Mouse (Mus musculus) forebrain, embryonic 12.5 days (tissue): ENCODE data around the gene Nbl1. TPM values are rescaled to one million over a fixed set of nuclear protein-coding genes. Genes with fewer than 3 reads are reported as not detected.

Experiments
- ATAC-seq: fragments of 200-750 bp; cut with Nextera tagmentation; 2 replicates; pipeline ENCODE4 v1.8.0; 2017; ENCODE audit warnings: moderate TSS enrichment; ENCODE audit not compliant: low FRiP score
- H3K27ac ChIP-seq: fragments of 300-500 bp; sonication (generic); 2 replicates; pipeline ENCODE4 v1.5.1; 2016; ENCODE audit warnings: mild to moderate bottlenecking
- H3K27me3 ChIP-seq: fragments of 300-500 bp; sonication (generic); 2 replicates; pipeline ENCODE4 v1.6.1; 2016; ENCODE audit warnings: mild to moderate bottlenecking
- H3K36me3 ChIP-seq: fragments of 300-500 bp; sonication (generic); replicated peaks from 2 replicates; pipeline ENCODE4 v1.6.1; 2016; ENCODE audit warnings: mild to moderate bottlenecking
- H3K4me1 ChIP-seq: fragments of 300-500 bp; sonication (generic); 2 replicates; pipeline ENCODE4 v1.6.1; 2016
- H3K4me2 ChIP-seq: fragments of 300-500 bp; sonication (generic); 2 replicates; pipeline ENCODE4 v1.6.1; 2016; ENCODE audit warnings: mild to moderate bottlenecking, moderate library complexity
- H3K4me3 ChIP-seq: fragments of 300-500 bp; sonication (generic); replicated peaks from 2 replicates; pipeline ENCODE4 v1.5.1; 2016; ENCODE audit warnings: mild to moderate bottlenecking
- H3K9ac ChIP-seq: fragments of 300-500 bp; sonication (generic); 2 replicates; pipeline ENCODE4 v1.6.1; 2016; ENCODE audit warnings: mild to moderate bottlenecking
- H3K9me3 ChIP-seq: fragments of 300-500 bp; sonication (generic); 2 replicates; pipeline ENCODE4 v1.6.1; 2016
- WGBS: fragments of 180-500 bp; shearing (Covaris S2); methylation state at CpG from one replicate; pipeline ENCODE4 v1.1.7; 2016; 5-methylcytosine and 5-hydroxymethylcytosine counted together
- polyA plus RNA-seq: library from polyadenylated mRNA; unstranded; fragments of >200 nt; fragmentation: Nextera tagmentation; extraction: Ambion mirVana; gene quantifications from 2 replicates; pipeline ENCODE4 v1.2.1, GENCODE M21; 2016

Gene Nbl1
- polyA plus RNA-seq, 1 experiment from 2014 or later = 26.7 TPM

- Histone ChIP-seq H3K27ac (no peak overlapping the region), H3K9me3 (no peaks in the 10 kb centered on the region), H3K4me1 (peaks cover 32% of the 10 kb centered on the region), H3K4me3 (no peak overlapping the region), H3K36me3 (no peaks in the 10 kb centered on the region), H3K27me3 (peaks cover 44% of the 10 kb centered on the region), H3K4me2 (no peak overlapping the region), H3K9ac (no peak overlapping the region)
- ATAC-seq = no peak
- WGBS = 13% methylated on average over 4 of the region's 4 CpGs
Observed at GRCm38 (mm10) chr4:139078726-139079125, 14.1 kb downstream of the Nbl1 start.

DNA sequence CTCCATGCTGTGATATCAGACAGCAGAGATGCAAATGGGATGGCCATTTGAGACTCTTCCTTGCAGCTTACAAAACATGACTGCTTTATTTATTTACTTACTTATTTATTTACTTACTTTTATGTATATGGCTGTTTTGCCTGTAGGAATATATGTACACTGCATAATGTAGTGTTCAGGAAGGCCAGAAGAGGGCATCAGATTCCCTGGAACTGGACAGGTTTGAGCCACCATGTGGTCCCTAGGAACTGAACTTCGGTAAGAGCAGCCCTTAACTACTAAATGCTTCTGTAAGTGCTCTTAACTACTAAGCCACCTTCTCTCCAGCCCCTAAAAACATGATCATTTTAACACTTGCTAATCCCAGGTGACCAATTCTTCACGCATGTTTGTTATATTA lies 14.5 kb downstream of the Nbl1 start:
- H3K4me1 ChIP-seq = peaks cover 29% of the 10 kb centered on the region
- no peaks in the 10 kb centered on the region for H3K36me3 ChIP-seq
- WGBS = 33% methylated on average over 2 of the region's 2 CpGs
- H3K27ac ChIP-seq = no peak overlapping the region
- ATAC-seq = no peak
- peaks cover 48% of the 10 kb centered on the region for H3K27me3 ChIP-seq
- no peak overlapping the region for H3K4me3 ChIP-seq
- no peak overlapping the region for H3K4me2 ChIP-seq
- H3K9me3 ChIP-seq = no peaks in the 10 kb centered on the region
- no peak overlapping the region for H3K9ac ChIP-seq

- Histone ChIP-seq H3K27me3 (peaks cover 68% of the 10 kb centered on the region), H3K27ac (no peak overlapping the region), H3K4me1 (peaks cover 15% of the 10 kb centered on the region), H3K9ac (no peak overlapping the region), H3K4me2 (peak overlapping the region; percentile 86), H3K36me3 (no peaks in the 10 kb centered on the region), H3K4me3 (peak overlapping the region; percentile 53), H3K9me3 (no peaks in the 10 kb centered on the region)
- ATAC-seq = no peak
- WGBS = 15% methylated on average over 5 of the region's 5 CpGs
Observed at GRCm38 (mm10) chr4:139075915-139076314, 16.9 kb downstream of the Nbl1 start.

GRCm38 (mm10) chr4:139075041-139075711 lies 17.6 kb downstream of the Nbl1 start, which contains the start of gene Htr6:
Gene Htr6, minus strand, starts transcription at chr4:139075570.
- peak; percentile 55; the same call in 1 of the 2 replicates for ATAC-seq
- Histone ChIP-seq H3K4me1 (peaks cover 15% of the 10 kb centered on the region), H3K4me3 (peak within 1 kb of the TSS; percentile 53), H3K4me2 (peak within 1 kb of the TSS; percentile 86), H3K27ac (no peak within 1 kb of the TSS), H3K27me3 (peaks cover 72% of the 10 kb centered on the region), H3K36me3 (no peaks in the 10 kb centered on the region), H3K9me3 (no peaks in the 10 kb centered on the region), H3K9ac (peak within 1 kb of the TSS; percentile 47)
- under 1% methylated on average over 68 of the region's 77 CpGs for WGBS

DNA sequence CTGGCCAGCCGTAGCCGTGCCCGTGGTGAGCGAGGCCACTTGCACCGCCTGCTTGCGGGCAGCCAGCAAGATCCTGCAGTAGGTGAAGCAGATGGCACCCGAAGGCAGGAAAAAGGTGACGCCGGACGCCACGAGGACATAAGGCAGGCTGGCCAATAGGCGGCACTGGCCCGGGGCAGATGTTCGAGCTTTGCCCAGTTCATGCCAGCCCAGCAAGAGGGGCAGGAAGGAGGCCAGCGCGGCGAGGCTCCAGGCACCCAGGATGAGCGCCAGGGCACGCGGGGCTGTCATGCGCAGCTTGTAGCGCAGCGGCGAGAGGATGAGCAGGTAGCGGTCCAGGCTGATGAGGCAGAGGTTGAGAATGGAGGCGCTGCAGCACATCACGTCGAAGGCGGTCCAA lies 18.7 kb downstream of the Nbl1 start:
- no peak for ATAC-seq
- H3K27ac ChIP-seq = no peak overlapping the region
- 19% methylated on average over 29 of the region's 29 CpGs for WGBS
- H3K9ac ChIP-seq = no peak overlapping the region
- H3K36me3 ChIP-seq = no peaks in the 10 kb centered on the region
- peaks cover 83% of the 10 kb centered on the region for H3K27me3 ChIP-seq
- H3K4me1 ChIP-seq = peaks cover 15% of the 10 kb centered on the region
- peak overlapping the region; percentile 86 for H3K4me2 ChIP-seq
- H3K4me3 ChIP-seq = peak overlapping the region; percentile 53
- no peaks in the 10 kb centered on the region for H3K9me3 ChIP-seq

DNA sequence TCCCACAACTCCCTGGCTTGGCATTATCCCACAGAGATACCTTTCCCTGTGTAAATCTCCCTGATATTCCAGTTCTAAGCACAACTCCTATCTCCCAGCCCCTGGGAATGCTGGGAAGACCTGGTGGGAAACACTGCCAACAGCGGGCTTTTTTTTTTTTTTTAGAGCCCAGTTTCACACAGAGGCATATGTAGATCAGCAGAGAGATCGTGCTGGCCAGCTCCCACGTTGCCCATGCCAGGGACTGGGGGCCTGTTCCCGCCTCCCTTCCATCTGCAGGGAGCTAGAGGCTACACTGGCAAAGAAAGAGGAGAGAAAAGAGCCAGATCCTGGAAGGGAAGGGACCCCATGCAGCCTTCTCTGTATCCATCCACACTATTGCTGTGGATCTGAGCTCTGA lies 24.5 kb downstream of the Nbl1 start:
- H3K4me1 ChIP-seq = no peaks in the 10 kb centered on the region
- H3K9me3 ChIP-seq = no peaks in the 10 kb centered on the region
- H3K4me3 ChIP-seq = no peak overlapping the region
- ATAC-seq = no peak
- H3K27ac ChIP-seq = no peak overlapping the region
- H3K9ac ChIP-seq = no peak overlapping the region
- H3K36me3 ChIP-seq = no peaks in the 10 kb centered on the region
- WGBS = 36% methylated on average over 4 of the region's 4 CpGs
- H3K4me2 ChIP-seq = no peak overlapping the region
- peaks cover 47% of the 10 kb centered on the region for H3K27me3 ChIP-seq

GRCm38 (mm10) chr4:139064831-139065230 lies 28.0 kb downstream of the Nbl1 start:
- H3K27ac ChIP-seq = no peak overlapping the region
- H3K27me3 ChIP-seq = peaks cover 29% of the 10 kb centered on the region

GRCm38 (mm10) chr4:139059569-139059968 lies 33.2 kb downstream of the Nbl1 start:
- peaks cover 9% of the 10 kb centered on the region for H3K4me1 ChIP-seq
- no peaks in the 10 kb centered on the region for H3K36me3 ChIP-seq
- 11% methylated on average over 7 of the region's 7 CpGs for WGBS

More at GRCm38 (mm10) chr4:139064831-139065230, 28.0 kb downstream of the Nbl1 start:
- ATAC-seq = no peak
- Histone ChIP-seq H3K9ac (no peak overlapping the region), H3K4me1 (no peaks in the 10 kb centered on the region), H3K9me3 (no peaks in the 10 kb centered on the region), H3K4me3 (no peak overlapping the region), H3K4me2 (no peak overlapping the region), H3K36me3 (no peaks in the 10 kb centered on the region)
- 86% methylated on average over 5 of the region's 5 CpGs for WGBS

GRCm38 (mm10) chr4:139058029-139058428 lies 34.8 kb downstream of the Nbl1 start:
- no peak overlapping the region for H3K4me3 ChIP-seq
- 87% methylated on average over 5 of the region's 5 CpGs for WGBS
- no peak for ATAC-seq
- no peak overlapping the region for H3K4me2 ChIP-seq
- H3K27ac ChIP-seq = no peak overlapping the region
- H3K9ac ChIP-seq = no peak overlapping the region
- H3K4me1 ChIP-seq = peaks cover 22% of the 10 kb centered on the region
- H3K36me3 ChIP-seq = no peaks in the 10 kb centered on the region
- no peaks in the 10 kb centered on the region for H3K9me3 ChIP-seq
- peaks cover 51% of the 10 kb centered on the region for H3K27me3 ChIP-seq

More at GRCm38 (mm10) chr4:139059569-139059968, 33.2 kb downstream of the Nbl1 start:
- ATAC-seq = no peak
- H3K4me3 ChIP-seq = no peak overlapping the region
- no peak overlapping the region for H3K27ac ChIP-seq
- peaks cover 42% of the 10 kb centered on the region for H3K27me3 ChIP-seq
- no peak overlapping the region for H3K9ac ChIP-seq
- no peak overlapping the region for H3K4me2 ChIP-seq
- no peaks in the 10 kb centered on the region for H3K9me3 ChIP-seq

GRCm38 (mm10) chr4:139057291-139057690 lies 35.5 kb downstream of the Nbl1 start:
- no peak for ATAC-seq
- 82% methylated on average over 5 of the region's 5 CpGs for WGBS
- peaks cover 22% of the 10 kb centered on the region for H3K4me1 ChIP-seq
- no peak overlapping the region for H3K9ac ChIP-seq
- H3K27ac ChIP-seq = no peak overlapping the region
- H3K36me3 ChIP-seq = no peaks in the 10 kb centered on the region
- H3K27me3 ChIP-seq = peaks cover 58% of the 10 kb centered on the region
- no peak overlapping the region for H3K4me3 ChIP-seq
- no peaks in the 10 kb centered on the region for H3K9me3 ChIP-seq
- no peak overlapping the region for H3K4me2 ChIP-seq

- no peaks in the 10 kb centered on the region for H3K36me3 ChIP-seq
- H3K9me3 ChIP-seq = no peaks in the 10 kb centered on the region
- H3K4me1 ChIP-seq = peaks cover 22% of the 10 kb centered on the region
- H3K4me3 ChIP-seq = no peak overlapping the region
- H3K9ac ChIP-seq = no peak overlapping the region
- H3K27ac ChIP-seq = no peak overlapping the region
- peaks cover 64% of the 10 kb centered on the region for H3K27me3 ChIP-seq
- ATAC-seq = no peak
- no peak overlapping the region for H3K4me2 ChIP-seq
- WGBS = 75% methylated on average over 3 of the region's 3 CpGs
Observed at GRCm38 (mm10) chr4:139055744-139056143, 37.0 kb downstream of the Nbl1 start.

GRCm38 (mm10) chr4:139055336-139055735 lies 37.5 kb downstream of the Nbl1 start:
- Histone ChIP-seq H3K9me3 (no peaks in the 10 kb centered on the region), H3K4me1 (peaks cover 22% of the 10 kb centered on the region), H3K4me2 (no peak overlapping the region), H3K27ac (no peak overlapping the region), H3K36me3 (no peaks in the 10 kb centered on the region), H3K9ac (no peak overlapping the region), H3K4me3 (no peak overlapping the region), H3K27me3 (peaks cover 59% of the 10 kb centered on the region)
- WGBS = 85% methylated on average over 4 of the region's 4 CpGs
- ATAC-seq = no peak
